Mouse (Mus musculus) adrenal gland (tissue): ENCODE data around the gene Adra1d.

Experiments used
- intact Hi-C: fragments of 180-260 bp; cut with DNase I; formaldehyde crosslinking; loops from one replicate; pipeline ENCODE4 v1.15.1; 2025
- long read RNA-seq, 2 experiments: library from polyadenylated mRNA; unstranded; transcript quantifications; one replicate each; pipeline ENCODE4 v2.0.0; 2020; ENCODE audit warnings: borderline replicate concordance in 1 of 2; ENCODE audit not compliant: insufficient replicate concordance in 1 of 2

Gene Adra1d
- long read RNA-seq, experiment 1, transcript Adra1d-201 (2 exons, 1,899 nt), result major isoform, 6 of 6 reads
- long read RNA-seq, experiment 1, partial matches to known transcripts, result 0 of 6 reads
- long read RNA-seq, experiment 1, other reads (novel, unspliced or antisense), result 0 of 6 reads
- long read RNA-seq, experiment 2, transcript Adra1d-201 (2 exons, 1,899 nt), result major isoform, 9 of 10 reads
- long read RNA-seq, experiment 2, partial matches to known transcripts, result 0 of 10 reads
- long read RNA-seq, experiment 2, other reads (novel, unspliced or antisense), result 1 of 10 reads

- intact Hi-C loops, result loop anchor here (1.0 kb wide), 1 partner anchor 209 kb away; no protein-coding TSS in a partner anchor
These were observed at the start of gene Adra1d for GRCm38 (mm10) chr2:131561891-131562585. Gene Adra1d (minus strand): TSS chr2:131562283.

GRCm38 (mm10) chr2:131601881-131602280, 39.8 kb upstream of the Adra1d start:
- intact Hi-C loops, result no loop called here

GRCm38 (mm10) chr2:131594871-131595270, 32.8 kb upstream of the Adra1d start:
- intact Hi-C loops, result no loop called here

GRCm38 (mm10) chr2:131587521-131587920, 25.4 kb upstream of the Adra1d start:
- intact Hi-C loops, result no loop called here

GRCm38 (mm10) chr2:131581506-131581905, 19.4 kb upstream of the Adra1d start:
- intact Hi-C loops, result no loop called here

GRCm38 (mm10) chr2:131562586-131563122, 571 bp upstream of the Adra1d start:
- intact Hi-C loops, result loop anchor here (1.0 kb wide), 1 partner anchor 209 kb away; no protein-coding TSS in a partner anchor

GRCm38 (mm10) chr2:131561344-131561870, 676 bp downstream of the Adra1d start:
- intact Hi-C loops, result no loop called here

- intact Hi-C loops, result no loop called here
These were observed 1.7 kb downstream of the Adra1d start for GRCm38 (mm10) chr2:131560205-131560919.

- intact Hi-C loops, result no loop called here
These were observed 4.2 kb downstream of the Adra1d start for GRCm38 (mm10) chr2:131557896-131558295.

GRCm38 (mm10) chr2:131552736-131553400, 9.2 kb downstream of the Adra1d start:
- intact Hi-C loops, result no loop called here

GRCm38 (mm10) chr2:131551701-131552620, 10.1 kb downstream of the Adra1d start:
- intact Hi-C loops, result no loop called here

GRCm38 (mm10) chr2:131550906-131551305, 11.2 kb downstream of the Adra1d start:
- intact Hi-C loops, result no loop called here

GRCm38 (mm10) chr2:131550474-131550873, 11.6 kb downstream of the Adra1d start:
- intact Hi-C loops, result no loop called here

- intact Hi-C loops, result loop anchor here (5.0 kb wide), 1 partner anchor 263 kb away; no protein-coding TSS in a partner anchor
These were observed 13.0 kb downstream of the Adra1d start for GRCm38 (mm10) chr2:131549090-131549489.

- intact Hi-C loops, result loop anchor here (5.0 kb wide), 1 partner anchor 264 kb away; no protein-coding TSS in a partner anchor
These were observed 13.8 kb downstream of the Adra1d start for GRCm38 (mm10) chr2:131548330-131548729.

- intact Hi-C loops, result loop anchor here (5.0 kb wide), 1 partner anchor 265 kb away; no protein-coding TSS in a partner anchor
These were observed 15.2 kb downstream of the Adra1d start for GRCm38 (mm10) chr2:131546745-131547408.

GRCm38 (mm10) chr2:131546308-131546700, 15.8 kb downstream of the Adra1d start:
- intact Hi-C loops, result loop anchor here (5.0 kb wide), 1 partner anchor 266 kb away; no protein-coding TSS in a partner anchor

- intact Hi-C loops, result loop anchor here (5.0 kb wide), 1 partner anchor 267 kb away; no protein-coding TSS in a partner anchor
These were observed 16.4 kb downstream of the Adra1d start for GRCm38 (mm10) chr2:131545386-131546307.
